Comparison of ENCODE assay signal across 31 mouse cellular contexts in genomic region chr4:146494980-146495379, GRCm38 (mm10). TPM values are rescaled to one million over a fixed set of nuclear protein-coding genes. Genes with fewer than 3 reads are reported as not detected.
A peak's percentile ranks its signal among the peaks of the same experiment; 100 is the strongest.
DNase-seq lines count a peak whose midpoint lies in the region; ATAC-seq and TF ChIP-seq lines count a peak whose summit lies in the region.
"Had no signal": no experiment of that assay in that cellular context is flagged by ENCODE, and none has a peak within 500 bp of the region (broad histone marks: within the 10 kb centered on the region; RNA-seq: fewer than 3 reads in every experiment).

No protein-coding gene starts in this region.

- H3K36me3 ChIP-seq in hindbrain, embryonic 14.5 days (replicated peaks; ENCODE audit: control insufficient read depth, insufficient read depth) = no peaks in the 10 kb centered on the region
- H3K36me3 ChIP-seq in hindbrain, embryonic 11.5 days (ENCODE audit: control insufficient read depth, insufficient read depth, low read length) = no peaks in the 10 kb centered on the region
- no peaks in the 10 kb centered on the region for H3K36me3 ChIP-seq in liver, embryonic 11.5 days (ENCODE audit: control insufficient read depth, insufficient read depth, low read length)
- no peaks in the 10 kb centered on the region for H3K36me3 ChIP-seq in liver, postnatal 0 days (replicated peaks; ENCODE audit: insufficient read depth, low read length)
- H3K36me3 ChIP-seq in stomach, embryonic 15.5 days = no peaks in the 10 kb centered on the region
- H3K36me3 ChIP-seq in stomach, postnatal 0 days (ENCODE audit: control insufficient read depth, insufficient read depth, low read length) = no peaks in the 10 kb centered on the region
- H3K36me3 ChIP-seq: forebrain, embryonic 12.5 days; G1E; hindbrain, embryonic 15.5 days; intestine, embryonic 15.5 days; midbrain, embryonic 12.5 days; neural tube, embryonic 13.5 days had no signal

- no peak overlapping the region for H3K9ac ChIP-seq in hindbrain, embryonic 14.5 days
- no peak overlapping the region for H3K9ac ChIP-seq in hindbrain, embryonic 11.5 days (ENCODE audit: low read depth, low read length)
- H3K9ac ChIP-seq in liver, embryonic 11.5 days (ENCODE audit: low read depth, low read length) = no peak overlapping the region
- H3K9ac ChIP-seq in liver, postnatal 0 days (replicated peaks) = no peak overlapping the region
- no peak overlapping the region for H3K9ac ChIP-seq in stomach, embryonic 15.5 days
- no peak overlapping the region for H3K9ac ChIP-seq in stomach, postnatal 0 days (ENCODE audit: low read length)
- H3K9ac ChIP-seq: forebrain, embryonic 12.5 days; hindbrain, embryonic 15.5 days; intestine, embryonic 15.5 days; lung, embryonic 14.5 days; midbrain, embryonic 12.5 days; neural tube, embryonic 13.5 days had no signal

- no peak for TF ChIP-seq CTCF in liver, postnatal 0 days (IDR thresholded peaks at IDR 0.05; ENCODE audit: low read depth)
- no peak for TF ChIP-seq CTCF in stomach, postnatal 0 days (IDR thresholded peaks at IDR 0.05; ENCODE audit: low read depth)

- TF ChIP-seq EP300 in liver, postnatal 0 days (IDR thresholded peaks at IDR 0.05; ENCODE audit: low read depth) = no peak
- TF ChIP-seq EP300 in stomach, postnatal 0 days (optimal IDR thresholded peaks at IDR 0.05) = no peak

- DNase-seq in hindbrain, embryonic 14.5 days (ENCODE audit: low spot score) = no peak
- DNase-seq in hindbrain, embryonic 11.5 days (ENCODE audit: low spot score) = no peak
- DNase-seq in liver, embryonic 11.5 days (ENCODE audit: low spot score) = no peak
- no peak for DNase-seq in liver, postnatal 0 days
- no peak for DNase-seq in stomach, postnatal 0 days (ENCODE audit: low spot score)
- no peak for DNase-seq in adrenal gland, postnatal 25 days
- no peak for DNase-seq in right cerebral cortex, postnatal 14 days
- DNase-seq: adrenal gland, adult 2 months; cerebellum, adult 11-12 months; cerebellum, postnatal 10 days; gastrocnemius, adult 2 months; heart, postnatal 10 days; kidney, postnatal 10 days; lung, embryonic 14.5 days; right cerebral cortex, postnatal 4 days; thymus, adult 2 months; thymus, postnatal 4 days had no signal

- H3K9me3 ChIP-seq in hindbrain, embryonic 14.5 days (ENCODE audit: control insufficient read depth, low read length) = peaks cover 82% of the 10 kb centered on the region
- H3K9me3 ChIP-seq in hindbrain, embryonic 11.5 days (ENCODE audit: control insufficient read depth, low read length) = peaks cover 38% of the 10 kb centered on the region
- H3K9me3 ChIP-seq in liver, embryonic 11.5 days (ENCODE audit: control insufficient read depth, low read length) = peaks cover 47% of the 10 kb centered on the region
- peaks cover 38% of the 10 kb centered on the region for H3K9me3 ChIP-seq in liver, postnatal 0 days (ENCODE audit: low read length)
- H3K9me3 ChIP-seq in stomach, embryonic 15.5 days = peaks cover 26% of the 10 kb centered on the region
- peaks cover 8% of the 10 kb centered on the region for H3K9me3 ChIP-seq in stomach, postnatal 0 days (ENCODE audit: control insufficient read depth, low read length)

- H3K27ac ChIP-seq in hindbrain, embryonic 14.5 days = no peak overlapping the region
- H3K27ac ChIP-seq in hindbrain, embryonic 11.5 days (ENCODE audit: low read depth, low read length) = no peak overlapping the region
- no peak overlapping the region for H3K27ac ChIP-seq in liver, embryonic 11.5 days (ENCODE audit: low read depth, low read length)
- H3K27ac ChIP-seq in liver, postnatal 0 days (ENCODE audit: low read depth) = no peak overlapping the region
- H3K27ac ChIP-seq in stomach, embryonic 15.5 days = no peak overlapping the region
- H3K27ac ChIP-seq in stomach, postnatal 0 days (replicated peaks) = no peak overlapping the region
- H3K27ac ChIP-seq: forebrain, embryonic 12.5 days; gastrocnemius, adult 2 months; hindbrain, embryonic 15.5 days; intestine, embryonic 15.5 days; left cerebral cortex, adult 2 months; midbrain, embryonic 12.5 days; neural tube, embryonic 13.5 days had no signal

- no peaks in the 10 kb centered on the region for H3K4me1 ChIP-seq in hindbrain, embryonic 14.5 days (replicated peaks; ENCODE audit: control insufficient read depth, insufficient read depth, low read length)
- H3K4me1 ChIP-seq in hindbrain, embryonic 11.5 days (replicated peaks; ENCODE audit: control insufficient read depth, insufficient read depth, low read length) = no peaks in the 10 kb centered on the region
- no peaks in the 10 kb centered on the region for H3K4me1 ChIP-seq in liver, embryonic 11.5 days (replicated peaks; ENCODE audit: control insufficient read depth, insufficient read depth, low read length)
- no peaks in the 10 kb centered on the region for H3K4me1 ChIP-seq in liver, postnatal 0 days (ENCODE audit: insufficient read depth)
- H3K4me1 ChIP-seq in stomach, embryonic 15.5 days = no peaks in the 10 kb centered on the region
- H3K4me1 ChIP-seq in stomach, postnatal 0 days (replicated peaks; ENCODE audit: control insufficient read depth, insufficient read depth) = no peaks in the 10 kb centered on the region
- H3K4me1 ChIP-seq: forebrain, embryonic 12.5 days; hindbrain, embryonic 15.5 days; intestine, embryonic 15.5 days; midbrain, embryonic 12.5 days; neural tube, embryonic 13.5 days had no signal

- WGBS in hindbrain, embryonic 14.5 days = 66% methylated on average over 4 of the region's 4 CpGs
- 70% methylated on average over 4 of the region's 4 CpGs for WGBS in hindbrain, embryonic 11.5 days
- 67% methylated on average over 4 of the region's 4 CpGs for WGBS in liver, embryonic 11.5 days
- 65% methylated on average over 4 of the region's 4 CpGs for WGBS in liver, postnatal 0 days (ENCODE audit: insufficient replicate concordance)
- WGBS in stomach, embryonic 15.5 days = 61% methylated on average over 4 of the region's 4 CpGs
- 61% methylated on average over 4 of the region's 4 CpGs for WGBS in stomach, postnatal 0 days

- no peak overlapping the region for H3K4me3 ChIP-seq in hindbrain, embryonic 14.5 days (replicated peaks; ENCODE audit: low read length)
- no peak overlapping the region for H3K4me3 ChIP-seq in hindbrain, embryonic 11.5 days (ENCODE audit: low read depth, low read length)
- H3K4me3 ChIP-seq in liver, embryonic 11.5 days (ENCODE audit: low read depth, low read length) = no peak overlapping the region
- no peak overlapping the region for H3K4me3 ChIP-seq in liver, postnatal 0 days (ENCODE audit: low read depth, low read length)
- no peak overlapping the region for H3K4me3 ChIP-seq in stomach, embryonic 15.5 days (replicated peaks)
- no peak overlapping the region for H3K4me3 ChIP-seq in stomach, postnatal 0 days (ENCODE audit: low read depth, low read length)
- H3K4me3 ChIP-seq: erythroblast, embryonic 14.5 days; forebrain, embryonic 12.5 days; gastrocnemius, adult 2 months; hindbrain, embryonic 15.5 days; intestine, embryonic 15.5 days; left cerebral cortex, adult 2 months; midbrain, embryonic 12.5 days; myocyte; neural tube, embryonic 13.5 days had no signal

- no peak overlapping the region for H3K4me2 ChIP-seq in hindbrain, embryonic 14.5 days (replicated peaks)
- no peak overlapping the region for H3K4me2 ChIP-seq in hindbrain, embryonic 11.5 days (replicated peaks; ENCODE audit: low read depth, low read length)
- H3K4me2 ChIP-seq in liver, embryonic 11.5 days = no peak overlapping the region
- H3K4me2 ChIP-seq in liver, postnatal 0 days (ENCODE audit: low read depth, low read length) = no peak overlapping the region
- no peak overlapping the region for H3K4me2 ChIP-seq in stomach, embryonic 15.5 days
- no peak overlapping the region for H3K4me2 ChIP-seq in stomach, postnatal 0 days (replicated peaks; ENCODE audit: low read depth)
- H3K4me2 ChIP-seq: forebrain, embryonic 12.5 days; hindbrain, embryonic 15.5 days; intestine, embryonic 15.5 days; lung, embryonic 14.5 days; midbrain, embryonic 12.5 days; neural tube, embryonic 13.5 days had no signal

- peak; percentile 38; the same call in 1 of the 2 replicates for ATAC-seq in hindbrain, embryonic 14.5 days (ENCODE audit: low FRiP score)
- no peak for ATAC-seq in hindbrain, embryonic 11.5 days (ENCODE audit: low FRiP score)
- ATAC-seq in liver, embryonic 11.5 days (replicated peaks; ENCODE audit: low FRiP score) = peak; percentile 21; the same call in 1 of the 2 replicates
- no peak for ATAC-seq in liver, postnatal 0 days
- ATAC-seq in stomach, embryonic 15.5 days (ENCODE audit: insufficient read depth, low FRiP score, low read depth) = 0 out of 2 replicates have a peak, but pooled peaks have one; percentile 17
- ATAC-seq in stomach, postnatal 0 days (ENCODE audit: low FRiP score, low TSS enrichment) = no peak
- ATAC-seq: intestine, embryonic 15.5 days; Patski had no signal

- H3K27me3 ChIP-seq in hindbrain, embryonic 14.5 days (ENCODE audit: control insufficient read depth, insufficient read depth, low read length) = no peaks in the 10 kb centered on the region
- no peaks in the 10 kb centered on the region for H3K27me3 ChIP-seq in hindbrain, embryonic 11.5 days (ENCODE audit: control insufficient read depth, insufficient read depth, low read length)
- no peaks in the 10 kb centered on the region for H3K27me3 ChIP-seq in liver, embryonic 11.5 days (replicated peaks; ENCODE audit: control insufficient read depth, insufficient read depth, low read length)
- no peaks in the 10 kb centered on the region for H3K27me3 ChIP-seq in liver, postnatal 0 days (ENCODE audit: insufficient read depth, low read length)
- no peaks in the 10 kb centered on the region for H3K27me3 ChIP-seq in stomach, embryonic 15.5 days (replicated peaks)
- no peaks in the 10 kb centered on the region for H3K27me3 ChIP-seq in stomach, postnatal 0 days (ENCODE audit: control insufficient read depth, insufficient read depth, low read length)
- H3K27me3 ChIP-seq: forebrain, embryonic 12.5 days; hindbrain, embryonic 15.5 days; intestine, embryonic 15.5 days; midbrain, embryonic 12.5 days; neural tube, embryonic 13.5 days; Patski had no signal

RNA-seq across cellular contexts. Expression of gene Zfp981, which starts 6.8 kb away (rescaled TPM):
- polyA plus RNA-seq in hindbrain, embryonic 14.5 days (2014; fragmentation: Nextera tagmentation; extraction: Ambion mirVana) = 0.14 and 0.19 TPM in 2 replicates
- 0.19 TPM in 1 of 2 replicates, not detected in the other for polyA plus RNA-seq in hindbrain, embryonic 11.5 days (2014; fragmentation: Nextera tagmentation; extraction: Ambion mirVana)
- polyA plus RNA-seq in liver, embryonic 11.5 days (2014; fragmentation: Nextera tagmentation; extraction: Ambion mirVana) = 0.21 and 0.31 TPM in 2 replicates
- polyA plus RNA-seq in liver, postnatal 0 days (2015; fragmentation: Nextera tagmentation; extraction: Ambion mirVana) = not detected in 2 replicates
- 0.09 TPM in 1 of 2 replicates, not detected in the other for polyA plus RNA-seq in stomach, embryonic 15.5 days (2015; fragmentation: Nextera tagmentation; extraction: Ambion mirVana)
- 0.04 TPM in 1 of 2 replicates, not detected in the other for polyA plus RNA-seq in stomach, postnatal 0 days (2015; fragmentation: Nextera tagmentation; extraction: Ambion mirVana)
- 1.2 and 1.4 TPM in 2 replicates for total RNA-seq in adrenal gland, postnatal 25 days (2021)
- total RNA-seq: left cerebral cortex, adult 2 months; liver, adult 2 months had no signal
- polyA plus RNA-seq: adrenal gland, adult 2 months; embryonic facial prominence, embryonic 11.5 days; erythroblast, embryonic 14.5 days; G1E; gonadal fat pad, adult 2 months; intestine, embryonic 15.5 days; liver, adult 2 months; lung, embryonic 14.5 days; midbrain, embryonic 12.5 days; thymus, adult 2 months had no signal

RNA-seq across cellular contexts. Expression of gene Zfp992, which starts 46.2 kb away (rescaled TPM):
- polyA plus RNA-seq in hindbrain, embryonic 14.5 days (2014; fragmentation: Nextera tagmentation; extraction: Ambion mirVana) = 3.7 and 3.8 TPM in 2 replicates
- polyA plus RNA-seq in hindbrain, embryonic 11.5 days (2014; fragmentation: Nextera tagmentation; extraction: Ambion mirVana) = 3.6 and 3.9 TPM in 2 replicates
- 9.0 and 9.4 TPM in 2 replicates for polyA plus RNA-seq in liver, embryonic 11.5 days (2014; fragmentation: Nextera tagmentation; extraction: Ambion mirVana)
- polyA plus RNA-seq in liver, postnatal 0 days (2015; fragmentation: Nextera tagmentation; extraction: Ambion mirVana) = 1.0 and 1.2 TPM in 2 replicates
- polyA plus RNA-seq in stomach, embryonic 15.5 days (2015; fragmentation: Nextera tagmentation; extraction: Ambion mirVana) = 2.8 and 2.9 TPM in 2 replicates
- polyA plus RNA-seq in stomach, postnatal 0 days (2015; fragmentation: Nextera tagmentation; extraction: Ambion mirVana) = 1.2 and 1.5 TPM in 2 replicates
- 7.5 and 8.5 TPM in 2 replicates for total RNA-seq in adrenal gland, postnatal 25 days (2021)

Comparison
In these comparisons a context has a peak if more than half of its experiments do, and no peak if none do; other contexts are left out.
1. ATAC-seq: peak in hindbrain, embryonic 14.5 days (single experiment), liver, embryonic 11.5 days (single experiment) and stomach, embryonic 15.5 days (single experiment); none in hindbrain, embryonic 11.5 days (single experiment), liver, postnatal 0 days (single experiment) and stomach, postnatal 0 days (single experiment).